Mouse (Mus musculus) liver, embryonic 14.5 days (tissue): Measurements from ENCODE around the gene Adap2.

Experiments used
- CTCF ChIP-seq: IDR thresholded peaks from 2 replicates; pipeline ENCODE4 v1.5.1; 2016; ENCODE audit warnings: antibody characterized with exemption, low read depth, control low read depth
- EP300 ChIP-seq: IDR thresholded peaks from 2 replicates; pipeline ENCODE4 v1.6.1; 2016; ENCODE audit warnings: antibody characterized with exemption, low read depth

DNA sequence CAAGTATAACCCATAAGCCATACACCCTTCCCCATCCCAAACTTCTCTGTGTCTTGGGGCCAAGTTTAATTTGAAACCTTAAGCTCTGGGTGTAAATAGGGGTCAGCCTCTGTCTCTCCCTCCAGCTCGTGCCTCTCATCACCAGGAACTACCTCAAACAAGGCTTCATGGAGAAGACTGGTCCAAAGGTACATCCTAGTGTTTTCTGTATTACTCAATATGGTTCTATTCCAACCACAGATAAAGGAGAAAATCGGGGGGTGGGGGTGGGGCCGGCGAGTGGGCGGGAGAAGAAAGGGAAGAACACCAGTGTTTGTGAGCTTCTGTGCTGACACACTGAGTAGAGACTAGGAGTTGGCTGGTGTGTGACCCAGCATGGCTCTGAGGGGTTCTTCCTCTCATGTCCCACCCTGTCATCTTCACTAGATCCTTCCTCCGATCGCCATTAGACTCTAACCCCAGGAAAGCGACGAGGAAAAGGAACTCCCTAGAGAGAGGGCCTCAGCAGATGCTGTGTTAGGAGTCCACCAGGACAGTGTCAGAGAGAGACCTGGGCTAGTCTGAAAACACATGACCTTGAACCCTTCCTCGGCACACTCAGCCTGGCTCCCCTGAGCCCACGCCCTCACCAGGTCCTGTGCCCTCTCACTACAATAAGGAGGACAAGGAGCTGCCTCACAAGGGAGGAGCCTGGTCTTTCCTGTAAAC, 20.2 kb downstream of the Adap2 start:
- TF ChIP-seq EP300 (no peak), CTCF (no peak)
